9 mouse cellular contexts compared by ENCODE assay signal in the genomic region with DNA sequence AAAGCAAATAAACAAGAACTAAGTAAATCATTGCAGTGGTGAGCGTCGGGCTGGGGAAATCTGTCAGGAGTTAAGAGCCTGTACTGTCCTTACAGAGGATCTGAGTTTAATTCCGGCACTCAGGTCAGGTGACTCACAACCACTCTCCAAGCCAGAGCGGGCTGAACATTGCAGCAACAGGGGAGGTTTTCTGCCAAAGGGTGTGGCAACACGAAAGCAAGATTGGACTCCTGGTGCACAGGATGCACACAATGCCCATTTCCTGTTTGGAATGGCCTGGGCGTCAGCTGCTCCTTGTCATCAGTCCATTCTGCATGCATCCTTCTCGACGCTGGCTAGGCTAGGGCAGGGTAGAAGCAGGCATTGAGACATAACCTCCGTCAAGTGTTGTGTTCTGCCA. TPM values are rescaled to one million over a fixed set of nuclear protein-coding genes. Genes with fewer than 3 reads are reported as not detected.
DNase-seq lines count a peak whose midpoint lies in the region; ATAC-seq lines count a peak whose summit lies in the region.
"Had no signal": no experiment of that assay in that cellular context is flagged by ENCODE, and none has a peak within 500 bp of the region (broad histone marks: within the 10 kb centered on the region; RNA-seq: fewer than 3 reads in every experiment).

No protein-coding gene starts in this region.

- H3K4me3 ChIP-seq in liver, embryonic 16.5 days (ENCODE audit: low read depth, low read length) = no peak overlapping the region
- no peak overlapping the region for H3K4me3 ChIP-seq in liver, embryonic 12.5 days

- H3K27ac ChIP-seq in liver, embryonic 16.5 days (ENCODE audit: low read length) = peak overlapping the region; percentile 35
- H3K27ac ChIP-seq in liver, embryonic 12.5 days = no peak overlapping the region

- no peak overlapping the region for H3K9ac ChIP-seq in liver, embryonic 16.5 days (ENCODE audit: low read depth, low read length)
- H3K9ac ChIP-seq in liver, embryonic 12.5 days = no peak overlapping the region

- peak; percentile 56 for DNase-seq in gonadal fat pad, adult 2 months (ENCODE audit: low read depth)
- DNase-seq in large intestine, adult 2 months (ENCODE audit: low read depth, low spot score) = peak; percentile 58
- DNase-seq in urinary bladder, postnatal 36 days (ENCODE audit: low spot score in 2 of 2) = peak; percentile 40 to 69
- no peak for DNase-seq in spleen, adult 18-20 months
- no peak for DNase-seq in ovary, postnatal 14 days (ENCODE audit: low spot score)

- no peaks in the 10 kb centered on the region for H3K27me3 ChIP-seq in liver, embryonic 16.5 days (ENCODE audit: control insufficient read depth, insufficient read depth, low read depth, low read length)
- H3K27me3 ChIP-seq in liver, embryonic 12.5 days (replicated peaks) = no peaks in the 10 kb centered on the region

- ATAC-seq in liver, embryonic 16.5 days (ENCODE audit: low read depth) = peak; percentile 55
- no peak for ATAC-seq in liver, embryonic 12.5 days

- no peak overlapping the region for H3K4me2 ChIP-seq in liver, embryonic 16.5 days (ENCODE audit: low read depth, low read length)
- no peak overlapping the region for H3K4me2 ChIP-seq in liver, embryonic 12.5 days

- WGBS in liver, embryonic 16.5 days (ENCODE audit: insufficient replicate concordance) = 37% methylated on average over 9 of the region's 9 CpGs
- 59% methylated on average over 9 of the region's 9 CpGs for WGBS in liver, embryonic 12.5 days (ENCODE audit: insufficient replicate concordance)
- WGBS in large intestine, adult 2 months = 21% methylated on average over 9 of the region's 9 CpGs

- H3K9me3 ChIP-seq in liver, embryonic 16.5 days (replicated peaks; ENCODE audit: control insufficient read depth, low read length) = no peaks in the 10 kb centered on the region
- no peaks in the 10 kb centered on the region for H3K9me3 ChIP-seq in liver, embryonic 12.5 days (replicated peaks)

- H3K36me3 ChIP-seq in liver, embryonic 16.5 days (ENCODE audit: control insufficient read depth, insufficient read depth) = no peaks in the 10 kb centered on the region; the same call in 1 of the 2 replicates
- H3K36me3 ChIP-seq in liver, embryonic 12.5 days = no peaks in the 10 kb centered on the region

- H3K4me1 ChIP-seq in liver, embryonic 16.5 days (ENCODE audit: control insufficient read depth, low read depth, low read length) = peaks cover 13% of the 10 kb centered on the region
- H3K4me1 ChIP-seq in liver, embryonic 12.5 days = peaks cover 47% of the 10 kb centered on the region

RNA-seq across cellular contexts. Expression of a gene that starts 31.6 kb away (rescaled TPM):
- polyA plus RNA-seq in liver, embryonic 16.5 days (2015; fragmentation: Nextera tagmentation; extraction: Ambion mirVana) = 12.7 TPM in 2 replicates
- 12.8 and 12.9 TPM in 2 replicates for polyA plus RNA-seq in liver, embryonic 12.5 days (2016; fragmentation: Nextera tagmentation; extraction: Ambion mirVana)
- 36.3 and 42.6 TPM in 2 replicates for polyA plus RNA-seq in gonadal fat pad, adult 2 months (2012; rRNA removed)
- 25.3 and 25.4 TPM in 2 replicates for polyA plus RNA-seq in large intestine, adult 2 months (2012; rRNA removed)

RNA-seq across cellular contexts. Expression of a gene that starts 32.0 kb away (rescaled TPM):
- polyA plus RNA-seq in liver, embryonic 16.5 days (2015; fragmentation: Nextera tagmentation; extraction: Ambion mirVana) = 5.9 and 6.4 TPM in 2 replicates
- polyA plus RNA-seq in liver, embryonic 12.5 days (2016; fragmentation: Nextera tagmentation; extraction: Ambion mirVana) = 7.5 and 8.1 TPM in 2 replicates
- polyA plus RNA-seq in gonadal fat pad, adult 2 months (2012; rRNA removed) = 14.6 and 16.8 TPM in 2 replicates
- polyA plus RNA-seq in large intestine, adult 2 months (2012; rRNA removed) = 7.9 and 10.1 TPM in 2 replicates

RNA-seq across cellular contexts. Expression of a gene that starts 47.8 kb away (rescaled TPM):
- polyA plus RNA-seq in liver, embryonic 16.5 days (2015; fragmentation: Nextera tagmentation; extraction: Ambion mirVana) = 0.05 and 0.09 TPM in 2 replicates
- 0.51 and 0.62 TPM in 2 replicates for polyA plus RNA-seq in liver, embryonic 12.5 days (2016; fragmentation: Nextera tagmentation; extraction: Ambion mirVana)
- 0.04 TPM in 1 of 2 replicates, not detected in the other for polyA plus RNA-seq in gonadal fat pad, adult 2 months (2012; rRNA removed)
- polyA plus RNA-seq in large intestine, adult 2 months (2012; rRNA removed) = 0.04 TPM in 2 replicates
- polyA plus RNA-seq: embryonic facial prominence, embryonic 14.5 days; stomach, embryonic 14.5 days had no signal

RNA-seq across cellular contexts. Expression of a gene that starts 56.1 kb away (rescaled TPM):
- 78.8 and 88.7 TPM in 2 replicates for polyA plus RNA-seq in liver, embryonic 16.5 days (2015; fragmentation: Nextera tagmentation; extraction: Ambion mirVana)
- polyA plus RNA-seq in liver, embryonic 12.5 days (2016; fragmentation: Nextera tagmentation; extraction: Ambion mirVana) = 74.5 and 75.7 TPM in 2 replicates
- polyA plus RNA-seq in gonadal fat pad, adult 2 months (2012; rRNA removed) = 63.7 and 90.9 TPM in 2 replicates
- polyA plus RNA-seq in large intestine, adult 2 months (2012; rRNA removed) = 492 and 733 TPM in 2 replicates

RNA-seq across cellular contexts. Expression of a gene that starts 57.6 kb away (rescaled TPM):
- 19.5 and 21.7 TPM in 2 replicates for polyA plus RNA-seq in liver, embryonic 16.5 days (2015; fragmentation: Nextera tagmentation; extraction: Ambion mirVana)
- polyA plus RNA-seq in liver, embryonic 12.5 days (2016; fragmentation: Nextera tagmentation; extraction: Ambion mirVana) = 17.1 and 17.8 TPM in 2 replicates
- 7.8 and 9.5 TPM in 2 replicates for polyA plus RNA-seq in gonadal fat pad, adult 2 months (2012; rRNA removed)
- 10.0 and 11.8 TPM in 2 replicates for polyA plus RNA-seq in large intestine, adult 2 months (2012; rRNA removed)

Comparison
In these comparisons a context has a peak if more than half of its experiments do, and no peak if none do; other contexts are left out.
1. DNase-seq: peak in gonadal fat pad, adult 2 months (single experiment), large intestine, adult 2 months (single experiment) and urinary bladder, postnatal 36 days (2 of 2); none in spleen, adult 18-20 months (0 of 2) and ovary, postnatal 14 days (single experiment).